Mouse (Mus musculus) naive thymus-derived CD4-positive, alpha-beta T cell, adult 5 months (primary cell): ENCODE measurements around the gene Vmn1r18. TPM values are rescaled to one million over a fixed set of nuclear protein-coding genes. Genes with fewer than 3 reads are reported as not detected.

Experiments
- polyA plus RNA-seq: library from polyadenylated mRNA; unstranded; fragments of 100-300 nt; shearing (Covaris generic); gene quantifications from one replicate; pipeline ENCODE4 v1.2.1, GENCODE M21; 2017

The Vmn1r18 gene
- 0.24 TPM for polyA plus RNA-seq

DNA sequence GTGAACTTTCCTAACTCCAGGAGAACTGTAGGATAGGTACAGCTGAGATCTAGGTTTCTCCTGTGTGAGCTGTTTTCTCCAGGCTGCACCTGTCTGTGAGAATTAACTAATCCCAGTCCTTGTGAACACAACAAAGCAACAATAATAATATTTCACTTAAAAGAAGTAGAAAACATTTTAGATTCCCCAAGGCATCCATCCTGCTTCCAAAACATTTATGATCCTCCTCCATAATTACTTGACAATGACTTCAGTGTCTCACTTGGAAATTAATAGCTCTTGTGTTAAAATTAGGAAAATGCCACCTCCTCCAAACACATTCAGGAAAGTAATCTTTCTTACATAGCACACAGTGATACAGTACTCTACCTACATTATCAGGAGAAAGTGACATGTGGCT, at the start of gene Vmn1r18:
Gene Vmn1r18, minus strand, starts transcription at position 101 of the 400 bp plus-strand sequence.

DNA sequence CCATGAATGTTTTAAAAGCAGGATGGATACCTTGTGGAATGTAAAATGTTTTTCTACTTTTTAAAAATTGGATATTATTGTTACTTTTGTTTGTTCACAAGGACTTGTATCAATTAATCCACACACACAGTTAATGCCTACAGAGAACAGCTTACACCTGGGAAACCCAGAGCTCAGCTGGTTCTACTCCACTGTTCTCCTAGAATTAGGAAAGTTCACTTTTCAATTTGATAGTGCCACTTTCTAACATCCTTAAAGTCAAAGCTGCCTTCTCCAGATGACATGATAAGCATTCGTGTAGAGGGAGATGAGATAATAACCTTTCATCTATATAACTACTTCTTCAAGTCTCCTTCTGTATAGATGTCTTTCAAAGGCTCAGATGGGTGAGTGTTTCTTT, 33.0 kb upstream of the Vmn1r18 start, which contains the start of gene Vmn1r20:
Gene Vmn1r20, plus strand, starts transcription at position 301 of the 400 bp plus-strand sequence.

GRCm38 (mm10) chr6:57403480-57403879, 7.9 kb upstream of the Vmn1r18 start, which contains the start of gene Vmn1r19:
TSS of gene Vmn1r19 (plus strand) at chr6:57403780.

GRCm38 (mm10) chr6:57363627-57364026, 32.0 kb downstream of the Vmn1r18 start, which contains the start of gene Vmn1r17:
TSS of gene Vmn1r17 (minus strand) at chr6:57363727.

GRCm38 (mm10) chr6:57329394-57329793, 66.2 kb downstream of the Vmn1r18 start, which contains the start of gene Vmn1r16:
TSS of gene Vmn1r16 (minus strand) at chr6:57329494.

Other genes with a start within 250 kb of the Vmn1r18 start
- 0.07 TPM for gene Vmn1r12, start 238.9 kb downstream of the Vmn1r18 start, polyA plus RNA-seq
- gene Vmn1r13, start 192.5 kb downstream of the Vmn1r18 start, polyA plus RNA-seq = 0.39 TPM
- gene Vmn1r14, start 164.1 kb downstream of the Vmn1r18 start, polyA plus RNA-seq = not detected
- not detected for gene Vmn1r15, start 137.8 kb downstream of the Vmn1r18 start, polyA plus RNA-seq
- gene Vmn1r16, start 66.3 kb downstream of the Vmn1r18 start, polyA plus RNA-seq = not detected
- not detected for gene Vmn1r17, start 32.1 kb downstream of the Vmn1r18 start, polyA plus RNA-seq
- not detected for gene Vmn1r19, start 8.0 kb upstream of the Vmn1r18 start, polyA plus RNA-seq
- not detected for gene Vmn1r20, start 33.1 kb upstream of the Vmn1r18 start, polyA plus RNA-seq
- 13.7 TPM for gene Ppm1k, start 139.7 kb upstream of the Vmn1r18 start, polyA plus RNA-seq
- 24.4 TPM for gene Herc6, start 185.2 kb upstream of the Vmn1r18 start, polyA plus RNA-seq